Mouse (Mus musculus): Measurements from ENCODE around the gene Mrgpre. TPM values are rescaled to one million over a fixed set of nuclear protein-coding genes. Genes with fewer than 3 reads are reported as not detected.
A peak's percentile ranks its signal among the peaks of the same experiment; 100 is the strongest.

The Mrgpre gene
- polyA plus RNA-seq, 1 experiment from 2014 or later = 1.4 TPM

DNA sequence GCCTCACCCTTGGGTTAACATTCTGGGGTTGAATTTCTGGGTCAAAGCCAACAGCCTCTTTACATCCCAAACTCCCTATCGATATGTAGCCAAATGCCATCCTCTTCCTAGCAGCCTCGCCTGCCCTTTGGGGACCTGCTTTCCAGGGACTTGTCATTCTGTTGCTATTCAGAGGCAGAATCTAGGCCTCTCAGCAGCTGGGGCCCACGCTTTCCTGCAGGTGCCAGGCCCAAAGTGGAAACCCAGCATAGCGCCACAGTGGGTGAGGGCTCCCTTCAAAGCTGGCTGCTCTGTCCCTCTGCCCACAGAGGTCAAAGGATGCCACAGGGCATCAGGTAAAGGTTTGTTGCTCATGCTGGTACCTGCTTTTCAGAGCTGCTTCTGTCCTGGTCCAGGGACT is 50.6 kb downstream of the Mrgpre start:
- 57% methylated on average over 4 of the region's 4 CpGs for WGBS
- H3K27ac ChIP-seq = 0 out of 2 replicates have a peak overlapping the region, but pooled peaks have one; percentile 4
- H3K27me3 ChIP-seq = no peaks in the 10 kb centered on the region
- H3K36me3 ChIP-seq = no peaks in the 10 kb centered on the region
- no peak overlapping the region for H3K4me3 ChIP-seq
- H3K4me1 ChIP-seq (replicated peaks) = peaks cover 44% of the 10 kb centered on the region
- H3K9me3 ChIP-seq (replicated peaks) = no peaks in the 10 kb centered on the region
- no peak overlapping the region for H3K9ac ChIP-seq
- no peak overlapping the region for H3K4me2 ChIP-seq
- ATAC-seq (replicated peaks; ENCODE audit: insufficient number of reproducible peaks, insufficient read depth, low FRiP score, low read depth) = no peak

DNA sequence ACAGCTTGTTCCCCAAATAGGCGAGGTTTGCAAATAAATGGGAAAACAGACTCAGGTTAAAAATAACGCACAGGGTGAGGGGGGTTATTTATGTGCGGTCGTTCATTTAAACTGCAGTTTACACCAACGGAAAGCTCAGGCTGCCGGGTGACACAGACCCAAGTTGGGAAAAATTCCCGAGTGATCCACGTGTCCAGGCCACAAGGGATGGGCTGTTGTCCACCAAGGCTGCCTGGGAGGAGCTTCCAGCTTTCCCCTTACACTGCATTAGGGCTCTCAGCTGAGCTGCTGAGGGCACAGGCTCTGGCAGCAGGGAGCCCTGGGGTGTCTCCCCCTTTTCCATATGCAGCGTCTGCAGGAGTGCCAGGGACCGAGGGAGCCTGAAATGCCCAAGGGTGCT is 54.4 kb downstream of the Mrgpre start:
- Histone ChIP-seq H3K9me3 (replicated peaks) (no peaks in the 10 kb centered on the region), H3K4me3 (no peak overlapping the region), H3K9ac (no peak overlapping the region), H3K36me3 (no peaks in the 10 kb centered on the region), H3K27me3 (no peaks in the 10 kb centered on the region), H3K4me1 (replicated peaks) (peaks cover 38% of the 10 kb centered on the region), H3K27ac (no peak overlapping the region), H3K4me2 (no peak overlapping the region)
- WGBS = 57% methylated on average over 10 of the region's 10 CpGs
- no peak for ATAC-seq (replicated peaks; ENCODE audit: insufficient number of reproducible peaks, insufficient read depth, low FRiP score, low read depth)

Small RNA genes lying within 50 kb of the gene (microRNA-seq; reads per million reads assigned to microRNA genes)
- gene Gm22064 = not detected

Other genes starting within 250 kb of the Mrgpre start
- 218 and 232 TPM in 2 replicates for gene Nap1l4, start 235.4 kb downstream of the Mrgpre start, polyA plus RNA-seq (2015; fragmentation: Nextera tagmentation; extraction: Ambion mirVana)
- gene Cars, start 184.4 kb downstream of the Mrgpre start, polyA plus RNA-seq (2015; fragmentation: Nextera tagmentation; extraction: Ambion mirVana) = 24.7 and 34.5 TPM in 2 replicates
- gene Tnfrsf26, start 155.8 kb downstream of the Mrgpre start, polyA plus RNA-seq (2015; fragmentation: Nextera tagmentation; extraction: Ambion mirVana) = 0.64 and 0.86 TPM in 2 replicates
- gene Tnfrsf22, start 134.8 kb downstream of the Mrgpre start, polyA plus RNA-seq (2015; fragmentation: Nextera tagmentation; extraction: Ambion mirVana) = 2.7 and 2.8 TPM in 2 replicates
- gene Tnfrsf23, start 98.6 kb downstream of the Mrgpre start, polyA plus RNA-seq (2015; fragmentation: Nextera tagmentation; extraction: Ambion mirVana) = 1.9 and 3.0 TPM in 2 replicates
- gene Osbpl5, start 27.5 kb downstream of the Mrgpre start, polyA plus RNA-seq (2015; fragmentation: Nextera tagmentation; extraction: Ambion mirVana) = 31.2 and 39.7 TPM in 2 replicates
- not detected in 2 replicates for gene Mrgprg, start 17.5 kb downstream of the Mrgpre start, polyA plus RNA-seq (2015; fragmentation: Nextera tagmentation; extraction: Ambion mirVana)
- 8.3 and 9.4 TPM in 2 replicates for gene Nadsyn1, start 38.3 kb upstream of the Mrgpre start, polyA plus RNA-seq (2015; fragmentation: Nextera tagmentation; extraction: Ambion mirVana)
- gene Dhcr7, start 38.6 kb upstream of the Mrgpre start, polyA plus RNA-seq (2015; fragmentation: Nextera tagmentation; extraction: Ambion mirVana) = 14.1 and 25.2 TPM in 2 replicates
- not detected in 2 replicates for gene Gm498, start 82.3 kb upstream of the Mrgpre start, polyA plus RNA-seq (2015; fragmentation: Nextera tagmentation; extraction: Ambion mirVana)
- 0.50 and 0.81 TPM in 2 replicates for gene Shank2, start 217.4 kb upstream of the Mrgpre start, polyA plus RNA-seq (2015; fragmentation: Nextera tagmentation; extraction: Ambion mirVana)

Data from heart, embryonic 15.5 days (tissue).